ENCODE assay signal across 9 mouse cellular contexts in the genomic region with DNA sequence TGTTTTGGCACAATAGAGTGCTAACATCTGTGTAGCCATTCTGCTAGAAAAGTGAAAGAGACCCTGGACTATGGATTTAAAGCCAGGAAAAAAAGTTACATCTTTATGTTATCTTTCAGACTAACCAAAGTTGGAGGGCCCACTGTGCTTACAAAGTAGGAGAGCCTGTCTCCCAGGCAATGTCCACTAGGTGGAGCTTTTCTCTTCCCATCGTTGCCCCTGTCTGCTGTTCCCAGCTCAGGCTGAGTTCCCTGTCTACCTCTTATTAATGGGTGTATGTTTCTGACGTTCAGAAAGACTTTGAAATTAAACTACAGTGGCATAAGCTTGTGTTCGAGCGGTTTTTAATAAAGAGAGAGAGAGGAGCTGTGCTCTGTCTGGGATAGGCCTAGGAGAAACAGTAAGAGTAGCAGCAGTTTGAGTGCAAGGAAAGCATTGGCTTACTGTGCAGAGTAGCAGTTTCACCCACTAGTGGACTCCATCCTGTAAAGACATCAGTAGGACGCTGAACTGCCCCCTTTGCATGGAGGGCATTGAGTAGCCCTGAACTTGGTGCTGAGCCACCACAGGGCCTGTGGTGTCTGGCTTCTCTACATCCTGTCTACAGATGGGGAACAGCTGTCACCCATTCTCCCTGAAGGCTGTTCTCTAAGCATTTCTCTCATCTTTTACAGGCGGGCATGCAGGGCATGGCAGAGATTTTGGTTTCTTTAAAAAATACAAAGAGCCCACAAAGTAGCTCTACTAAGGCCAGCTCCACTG. TPM values are rescaled to one million over a fixed set of nuclear protein-coding genes. Genes with fewer than 3 reads are reported as not detected.
DNase-seq lines count a peak whose midpoint lies in the region; ATAC-seq and TF ChIP-seq lines count a peak whose summit lies in the region.
"Had no signal": no experiment of that assay in that cellular context is flagged by ENCODE, and none has a peak within 500 bp of the region (broad histone marks: within the 10 kb centered on the region; RNA-seq: fewer than 3 reads in every experiment).

No protein-coding gene starts in this region.

- ATAC-seq in kidney, embryonic 14.5 days (ENCODE audit: low FRiP score, low TSS enrichment), result no peak
- no peak for ATAC-seq in heart, embryonic 13.5 days (ENCODE audit: extremely low read depth, insufficient number of reproducible peaks, low FRiP score, low TSS enrichment)
- peak; percentile 81 for ATAC-seq in lung, postnatal 0 days

- H3K36me3 ChIP-seq in kidney, embryonic 14.5 days (ENCODE audit: control insufficient read depth, insufficient read depth, low read length), result peaks cover 68% of the 10 kb centered on the region
- peaks cover 84% of the 10 kb centered on the region for H3K36me3 ChIP-seq in heart, embryonic 13.5 days
- no peaks in the 10 kb centered on the region; the same call in 1 of the 2 replicates for H3K36me3 ChIP-seq in lung, postnatal 0 days (ENCODE audit: insufficient read depth, low read length)

- no peak overlapping the region for H3K9ac ChIP-seq in kidney, embryonic 14.5 days (ENCODE audit: low read depth, low read length)
- H3K9ac ChIP-seq in heart, embryonic 13.5 days, result peak overlapping the region; percentile 42; the same call in 1 of the 2 replicates
- no peak overlapping the region for H3K9ac ChIP-seq in lung, postnatal 0 days (replicated peaks; ENCODE audit: low read depth)

- no peaks in the 10 kb centered on the region for H3K9me3 ChIP-seq in kidney, embryonic 14.5 days (ENCODE audit: control insufficient read depth, low read length)
- H3K9me3 ChIP-seq in heart, embryonic 13.5 days, result no peaks in the 10 kb centered on the region
- no peaks in the 10 kb centered on the region for H3K9me3 ChIP-seq in lung, postnatal 0 days (ENCODE audit: low read length)

- 67% methylated on average over 6 of the region's 6 CpGs for WGBS in kidney, embryonic 14.5 days
- 50% methylated on average over 6 of the region's 6 CpGs for WGBS in heart, embryonic 13.5 days
- 43% methylated on average over 6 of the region's 6 CpGs for WGBS in lung, postnatal 0 days

- H3K27me3 ChIP-seq in kidney, embryonic 14.5 days (ENCODE audit: control insufficient read depth, insufficient read depth, low read length), result no peaks in the 10 kb centered on the region
- no peaks in the 10 kb centered on the region for H3K27me3 ChIP-seq in heart, embryonic 13.5 days (replicated peaks)
- H3K27me3 ChIP-seq in lung, postnatal 0 days (replicated peaks; ENCODE audit: insufficient read depth, low read length), result no peaks in the 10 kb centered on the region

- peak; percentile 10 for DNase-seq in kidney, adult 11 months
- peak; percentile 35 to 79 for DNase-seq in adrenal gland, adult (ENCODE audit: inconsistent age in 2 of 2, low spot score in 1 of 2)
- DNase-seq in embryo, embryonic 10.5 days (ENCODE audit: low spot score), result peak; percentile 77
- DNase-seq in kidney, postnatal 25 days, result peak; percentile 48 to 64
- peak; percentile 70 for DNase-seq in lung, postnatal 0 days (ENCODE audit: low spot score)
- peak; percentile 59 for DNase-seq in right cerebral cortex, postnatal 14 days

- peak; percentile 84 for TF ChIP-seq CTCF in lung, postnatal 0 days (IDR thresholded peaks at IDR 0.05)

- H3K4me1 ChIP-seq in kidney, embryonic 14.5 days (ENCODE audit: control insufficient read depth, insufficient read depth, low read length), result no peaks in the 10 kb centered on the region
- H3K4me1 ChIP-seq in heart, embryonic 13.5 days, result peaks cover 12% of the 10 kb centered on the region
- no peaks in the 10 kb centered on the region for H3K4me1 ChIP-seq in lung, postnatal 0 days (ENCODE audit: insufficient read depth, low read depth, low read length)

- TF ChIP-seq EP300 in lung, postnatal 0 days (IDR thresholded peaks at IDR 0.05), result no peak

- no peak overlapping the region for H3K4me3 ChIP-seq in kidney, embryonic 14.5 days (ENCODE audit: low read length)
- no peak overlapping the region for H3K4me3 ChIP-seq in heart, embryonic 13.5 days
- H3K4me3 ChIP-seq in lung, postnatal 0 days (ENCODE audit: low read depth, low read length), result no peak overlapping the region

- no peak overlapping the region for H3K4me2 ChIP-seq in kidney, embryonic 14.5 days (replicated peaks; ENCODE audit: low read depth, low read length)
- H3K4me2 ChIP-seq in heart, embryonic 13.5 days, result no peak overlapping the region
- H3K4me2 ChIP-seq in lung, postnatal 0 days (replicated peaks; ENCODE audit: low read depth, low read length), result no peak overlapping the region

- H3K27ac ChIP-seq in kidney, embryonic 14.5 days (ENCODE audit: low read depth, low read length), result no peak overlapping the region
- H3K27ac ChIP-seq in heart, embryonic 13.5 days (replicated peaks), result no peak overlapping the region; the same call in 1 of the 2 replicates
- H3K27ac ChIP-seq in lung, postnatal 0 days (ENCODE audit: low read length), result 0 out of 2 replicates have a peak overlapping the region, but pooled peaks have one; percentile 3
- H3K27ac ChIP-seq: macrophage had no signal

RNA-seq across cellular contexts. Expression of gene Nufip1, which starts 11.4 kb away (rescaled TPM):
- polyA plus RNA-seq in kidney, embryonic 14.5 days (2014; fragmentation: Nextera tagmentation; extraction: Ambion mirVana), result 16.1 and 17.7 TPM in 2 replicates
- 9.7 and 10.5 TPM in 2 replicates for polyA plus RNA-seq in heart, embryonic 13.5 days (2015; fragmentation: Nextera tagmentation; extraction: Ambion mirVana)
- polyA plus RNA-seq in lung, postnatal 0 days (2015; fragmentation: Nextera tagmentation; extraction: Ambion mirVana), result 6.1 and 6.5 TPM in 2 replicates

RNA-seq across cellular contexts. Expression of gene Gpalpp1, which starts 11.5 kb away (rescaled TPM):
- polyA plus RNA-seq in kidney, embryonic 14.5 days (2014; fragmentation: Nextera tagmentation; extraction: Ambion mirVana), result 8.5 and 13.3 TPM in 2 replicates
- polyA plus RNA-seq in heart, embryonic 13.5 days (2015; fragmentation: Nextera tagmentation; extraction: Ambion mirVana), result 8.8 and 9.5 TPM in 2 replicates
- 6.3 and 7.0 TPM in 2 replicates for polyA plus RNA-seq in lung, postnatal 0 days (2015; fragmentation: Nextera tagmentation; extraction: Ambion mirVana)

Comparison
In these comparisons a context has a peak if more than half of its experiments do, and no peak if none do; other contexts are left out.
1. DNase-seq: peak in every context shown above with its lines; median percentile 77 in embryo, embryonic 10.5 days; 70 in lung, postnatal 0 days; 59 in right cerebral cortex, postnatal 14 days; 57 in adrenal gland, adult; 56 in kidney, postnatal 25 days; 10 in kidney, adult 11 months.